Mouse (Mus musculus) hindlimb bud, embryonic 11.5 days (tissue): ENCODE data around the gene Nmnat2.

Source experiments
- DNase-seq: peaks from one replicate; pipeline ENCODE4 v3.0.0-alpha.2; 2012; ENCODE audit warnings: low read depth, low spot score; ENCODE audit errors: extremely low spot score

The Nmnat2 gene

DNA sequence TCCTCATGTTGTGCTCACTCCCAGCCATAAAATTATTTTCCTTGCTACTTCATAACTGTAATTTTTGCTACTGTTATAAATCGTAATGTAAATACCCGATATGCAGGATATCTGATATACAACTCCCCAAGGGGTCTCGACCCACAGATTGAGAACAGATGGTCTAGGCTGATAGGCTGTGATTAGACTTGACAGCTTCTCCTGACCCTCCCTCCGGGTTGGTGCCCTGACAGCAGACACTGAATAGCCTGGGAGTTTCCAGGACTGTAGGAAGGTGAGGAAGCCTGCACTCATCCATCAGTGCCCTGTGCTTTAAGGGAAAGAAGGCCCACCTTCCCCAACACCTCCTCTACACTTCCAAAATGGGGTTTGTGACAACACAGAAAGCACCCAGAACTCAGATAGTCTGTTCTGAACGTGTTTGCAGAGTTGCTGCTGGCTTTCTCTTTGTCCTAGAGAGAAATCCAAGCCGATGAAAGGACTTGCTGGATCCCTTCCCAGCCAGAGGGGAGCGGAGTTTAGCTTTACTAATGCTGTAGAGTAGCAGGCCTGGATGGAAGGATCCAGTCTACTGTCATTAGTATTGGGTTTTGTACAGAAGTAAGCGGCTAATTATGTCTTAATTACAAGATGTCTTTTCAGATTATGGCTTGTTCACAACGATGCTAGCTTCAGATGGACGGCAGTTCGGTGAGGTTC, 61.8 kb downstream of the Nmnat2 start:
- no peak for DNase-seq

GRCm38 (mm10) chr1:153019128-153019527, 64.3 kb downstream of the Nmnat2 start:
- no peak for DNase-seq

DNA sequence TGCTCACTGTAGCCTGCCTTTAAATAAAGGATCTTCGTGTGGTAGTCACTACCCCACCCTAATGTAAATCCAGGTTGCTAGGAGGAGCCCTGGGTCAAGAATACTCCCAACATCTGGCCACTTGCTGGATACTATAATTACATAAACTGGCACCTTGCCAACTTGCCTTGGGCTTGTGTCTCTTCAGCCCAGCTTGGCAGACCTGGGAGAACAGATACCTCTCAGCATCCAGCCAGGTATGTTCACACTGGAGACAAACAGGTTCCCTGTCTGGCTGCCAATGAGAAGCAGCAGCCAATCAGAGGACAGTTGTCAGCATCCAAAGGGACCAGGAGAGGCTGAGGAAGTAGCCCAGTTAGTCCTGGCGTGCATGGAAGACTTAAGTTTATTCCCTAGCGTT, 64.8 kb downstream of the Nmnat2 start:
- DNase-seq = no peak

DNA sequence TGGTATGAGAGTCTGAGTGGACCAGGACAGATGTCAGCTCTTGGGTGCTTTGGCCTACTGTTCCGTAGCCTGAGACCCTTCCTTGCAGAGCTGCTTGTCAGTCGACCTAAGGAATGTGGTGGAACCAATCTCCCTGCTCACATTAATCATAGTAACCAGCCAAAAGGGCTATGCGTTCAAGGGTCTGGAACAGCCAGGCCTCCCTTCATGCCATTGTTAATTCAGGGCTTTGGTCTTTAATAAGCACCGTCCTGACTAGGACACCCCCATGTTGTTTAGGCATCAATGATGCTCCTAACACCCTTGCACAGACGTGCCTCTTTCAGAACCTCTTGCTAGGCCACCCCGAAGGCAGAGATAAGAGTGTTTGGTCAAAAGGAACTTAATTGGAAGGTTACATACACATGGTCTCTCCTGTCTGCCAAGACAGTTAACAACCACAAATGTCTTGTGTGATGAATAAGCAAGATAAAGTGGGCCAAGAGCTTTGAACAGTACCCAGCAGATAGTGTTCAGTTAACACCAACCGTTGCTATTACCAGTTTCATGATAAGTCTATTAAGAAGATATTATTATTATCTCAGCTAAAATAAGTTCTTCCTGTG, 66.3 kb downstream of the Nmnat2 start:
- no peak for DNase-seq

- no peak for DNase-seq
Measured at GRCm38 (mm10) chr1:153023018-153023417, 68.2 kb downstream of the Nmnat2 start.

GRCm38 (mm10) chr1:153023875-153024274, 69.1 kb downstream of the Nmnat2 start:
- DNase-seq = no peak

GRCm38 (mm10) chr1:153024453-153024852, 69.7 kb downstream of the Nmnat2 start:
- no peak for DNase-seq

GRCm38 (mm10) chr1:153031345-153031744, 76.6 kb downstream of the Nmnat2 start:
- no peak for DNase-seq

- DNase-seq = no peak
Measured at GRCm38 (mm10) chr1:153031954-153032353, 77.2 kb downstream of the Nmnat2 start.

DNA sequence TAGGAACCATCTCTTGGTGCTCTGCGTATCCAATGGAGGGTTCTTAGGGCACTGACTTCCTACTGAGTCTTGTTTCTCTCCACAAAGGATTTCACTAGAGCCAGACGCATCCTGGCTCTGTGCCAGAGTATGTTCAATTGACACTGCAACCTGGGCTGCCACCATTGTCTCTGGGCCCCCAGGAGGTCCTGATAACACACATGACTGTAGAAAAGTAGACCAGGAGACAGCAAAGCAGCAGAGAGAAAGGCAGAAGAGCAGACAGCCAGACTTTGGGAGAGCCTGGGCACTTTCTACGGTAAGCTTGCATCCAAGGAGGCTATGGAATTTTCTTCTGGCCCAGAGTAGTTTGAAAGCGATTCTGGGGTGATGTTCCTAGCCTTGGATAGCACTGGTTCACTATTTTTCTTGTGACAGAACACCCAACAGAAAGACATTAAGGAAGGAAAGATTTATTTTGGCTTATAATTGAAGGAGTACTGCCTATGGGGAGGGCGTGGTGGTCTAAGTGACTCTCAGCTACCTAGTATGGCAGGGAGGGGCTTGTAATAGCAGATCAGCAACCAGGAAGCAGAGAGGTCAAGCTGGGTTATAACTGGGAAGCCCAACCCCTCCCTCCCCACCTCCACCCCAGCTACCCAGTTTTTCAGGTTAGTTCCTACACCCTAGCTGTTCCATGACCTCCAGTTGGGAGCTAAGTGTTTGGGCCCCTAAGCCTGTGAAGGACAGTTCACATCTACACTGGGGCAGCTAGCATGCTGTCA, 78.5 kb downstream of the Nmnat2 start:
- DNase-seq = no peak

GRCm38 (mm10) chr1:153034064-153034463, 79.3 kb downstream of the Nmnat2 start:
- no peak for DNase-seq

DNA sequence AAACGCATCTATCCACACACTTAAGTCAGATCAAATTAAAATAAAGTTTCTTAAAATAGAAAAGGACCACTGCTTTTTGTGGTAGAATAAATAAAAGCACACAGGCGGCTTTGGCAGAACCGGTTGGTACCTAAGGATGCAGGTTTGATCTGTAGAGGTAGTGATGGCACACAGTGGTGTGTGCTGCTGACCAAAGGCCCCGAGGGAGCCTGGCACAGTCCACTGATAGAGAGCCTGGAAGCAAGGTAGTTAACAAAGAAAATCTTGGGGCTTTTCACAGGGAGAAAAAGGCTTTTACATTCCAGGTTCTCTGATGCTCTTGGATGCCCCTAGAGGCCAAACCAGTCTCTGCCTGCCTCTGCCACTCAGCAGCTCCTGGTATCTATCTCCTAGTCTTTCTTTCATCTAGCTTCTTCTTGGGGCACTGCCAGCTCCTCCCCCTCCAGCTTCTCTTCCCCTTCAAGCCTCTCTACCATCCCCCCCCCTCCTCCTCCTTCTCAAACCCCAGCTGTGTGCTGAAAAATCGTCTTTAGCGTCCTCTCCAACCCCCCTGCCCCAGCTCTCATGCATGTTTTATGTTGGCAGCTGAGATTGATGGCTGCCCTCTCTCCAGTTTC, 80.6 kb downstream of the Nmnat2 start:
- no peak for DNase-seq

- DNase-seq = no peak
Measured at GRCm38 (mm10) chr1:153037353-153038345, 82.9 kb downstream of the Nmnat2 start.

- no peak for DNase-seq
Measured at GRCm38 (mm10) chr1:153040091-153040490, 85.3 kb downstream of the Nmnat2 start.

DNA sequence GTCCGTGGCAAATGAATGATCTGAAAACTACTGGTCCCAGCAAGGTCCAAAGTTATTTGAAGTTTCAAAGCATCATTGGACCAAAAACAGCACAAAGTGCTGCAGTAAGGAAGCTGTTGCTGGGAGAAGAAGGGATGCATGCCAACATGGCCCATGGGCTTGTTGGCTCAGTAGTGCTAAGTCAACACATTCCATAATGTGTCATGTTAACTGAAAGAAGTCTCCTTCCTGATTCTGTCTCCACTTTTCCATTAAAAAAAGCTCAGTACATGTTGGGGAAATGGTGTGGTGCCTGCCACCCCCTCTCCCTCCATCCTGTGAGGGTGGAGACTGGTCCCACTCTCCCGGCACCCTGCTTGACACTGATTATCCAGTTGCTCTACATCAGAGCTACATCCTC, 86.3 kb downstream of the Nmnat2 start:
- no peak for DNase-seq

DNA sequence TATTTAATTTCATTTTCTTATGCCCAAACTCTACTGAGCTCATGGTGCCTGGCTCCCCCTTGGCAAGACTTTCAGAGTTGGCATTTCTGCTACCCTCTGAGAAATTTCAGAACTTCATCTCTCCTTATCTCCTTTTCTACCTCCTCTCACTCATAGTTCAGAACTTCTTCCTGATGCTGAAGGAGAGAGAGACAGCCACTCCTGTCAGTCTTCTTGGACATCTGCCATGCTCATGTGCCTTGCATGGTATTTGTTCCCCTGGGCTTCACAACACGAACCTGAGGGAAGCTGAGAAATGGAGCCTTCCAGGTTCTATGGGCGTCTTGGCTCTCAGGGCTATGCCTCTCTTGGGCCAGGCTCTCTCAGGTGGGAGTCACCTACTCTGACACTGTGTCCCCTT, 87.5 kb downstream of the Nmnat2 start:
- DNase-seq = no peak

DNA sequence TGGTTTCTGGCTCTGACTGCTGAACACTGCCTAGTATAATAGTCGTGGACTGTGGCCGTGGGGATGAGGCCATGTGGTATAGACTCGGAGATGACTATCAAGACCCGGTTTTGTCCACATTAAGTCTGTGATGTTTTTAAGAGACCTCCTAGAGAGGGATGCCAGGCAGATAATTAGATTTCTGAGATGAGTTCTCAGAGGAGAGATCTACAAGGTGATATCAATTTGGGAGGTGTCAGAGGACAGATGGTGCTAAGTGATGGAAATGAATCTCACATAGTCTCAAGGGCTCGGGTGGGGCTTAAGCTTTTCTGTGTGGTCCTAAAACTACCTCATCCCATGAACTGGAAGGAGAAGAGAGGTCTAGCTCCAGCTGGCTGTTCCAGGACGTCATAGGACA, 88.5 kb downstream of the Nmnat2 start:
- no peak for DNase-seq

GRCm38 (mm10) chr1:153045368-153045767, 90.6 kb downstream of the Nmnat2 start:
- no peak for DNase-seq

DNA sequence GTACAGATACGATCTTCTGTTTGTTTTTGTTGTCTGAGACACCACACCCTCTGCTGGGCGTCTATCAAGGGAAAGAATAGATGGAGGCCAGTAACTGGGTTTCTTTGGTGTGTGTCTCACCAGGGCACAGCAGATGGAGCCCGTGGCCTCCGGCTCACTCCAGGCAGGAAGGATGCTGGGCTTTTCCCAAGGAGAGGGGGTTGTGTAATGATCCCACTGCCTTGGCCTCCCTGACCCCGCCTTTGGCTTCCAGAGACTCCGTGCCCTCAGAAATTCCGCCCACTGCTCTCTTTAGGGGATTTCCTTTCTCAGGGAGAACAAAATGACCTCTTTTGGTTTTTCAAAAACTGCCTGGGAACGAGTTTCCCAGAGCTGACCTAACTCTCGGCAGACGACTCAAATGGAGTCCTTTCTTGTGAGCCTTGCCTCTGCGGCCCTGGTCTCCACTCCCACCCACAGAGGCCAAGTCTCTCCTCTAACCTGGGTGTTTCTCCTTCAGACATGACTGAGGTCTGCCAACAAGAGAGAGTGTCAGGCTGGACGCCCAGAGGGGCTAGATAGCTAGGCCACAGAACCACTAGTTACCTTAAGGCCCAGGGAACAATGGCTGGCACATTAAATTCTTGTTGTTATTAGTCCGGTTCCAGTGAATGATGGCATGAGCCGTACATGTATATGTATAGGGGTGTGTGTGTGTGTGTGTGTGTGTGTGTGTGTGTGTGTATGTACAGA, 93.5 kb downstream of the Nmnat2 start:
- DNase-seq = no peak

GRCm38 (mm10) chr1:153049451-153049850, 94.7 kb downstream of the Nmnat2 start:
- DNase-seq = no peak
